Mouse (Mus musculus) erythroblast, embryonic 14.5 days (primary cell): ENCODE results near the gene Tex46.

ENCODE experiments used
- GATA1 ChIP-seq: IDR thresholded peaks from 2 replicates; pipeline ENCODE4 v1.6.1; 2012; ENCODE audit warnings: low read length, inconsistent platforms, mixed read lengths
- TAL1 ChIP-seq: IDR thresholded peaks from 3 replicates; pipeline ENCODE4 v1.6.1; 2012; ENCODE audit warnings: low read length, inconsistent platforms, mixed read lengths

DNA sequence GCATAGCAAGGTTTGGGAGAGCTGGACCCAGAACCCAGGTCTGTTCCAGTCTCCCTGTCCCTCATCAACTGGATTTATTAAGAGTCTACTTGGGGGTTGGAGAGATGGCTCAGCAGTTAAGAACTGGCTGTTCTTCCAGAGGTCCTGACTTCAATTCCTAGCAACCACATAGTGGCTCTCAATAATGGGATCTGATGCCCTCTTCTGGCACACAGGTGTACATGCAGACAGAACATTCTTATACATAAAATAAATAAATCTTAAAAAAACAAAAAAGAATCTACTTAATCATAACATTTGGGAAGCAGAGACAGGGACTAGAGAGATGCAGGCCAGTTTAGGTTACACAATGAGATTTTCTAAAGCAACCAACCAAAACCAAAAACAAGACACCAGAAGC, 25.8 kb downstream of the Tex46 start:
- TF ChIP-seq GATA1 (no peak), TAL1 (no peak)
